Mouse (Mus musculus): ENCODE data around the gene Oscar.

GRCm38 (mm10) chr7:3578196-3578595 lies 37.8 kb downstream of the Oscar start:
- TF ChIP-seq CTCF (IDR thresholded peaks at IDR 0.05; ENCODE audit: low read depth) (no peak), EP300 (IDR thresholded peaks at IDR 0.05; ENCODE audit: low read depth) (no peak)
